Mouse (Mus musculus): ENCODE measurements at regions not wholly inside any gene's neighbourhood (a gene's known extent, or its start where the extent isn't known, plus 50 kb on each side); places are given as distances from the start of the nearest gene placed in this dataset.

- no peak for TF ChIP-seq CTCF (IDR thresholded peaks at IDR 0.05; ENCODE audit: insufficient read depth, low read depth, low read length)
- TF ChIP-seq POLR2A (IDR thresholded peaks at IDR 0.05; ENCODE audit: insufficient read depth, low read depth, low read length): no peak
- no peak overlapping the region for H3K27ac ChIP-seq (ENCODE audit: insufficient read depth, low read depth, low read length)
- H3K4me1 ChIP-seq (ENCODE audit: control insufficient read depth, insufficient read depth, low read length): no peaks in the 10 kb centered on the region
- H3K4me3 ChIP-seq (ENCODE audit: insufficient read depth, low read depth, low read length): no peak overlapping the region
- 96% methylated on average over 2 of the region's 2 CpGs for WGBS
These were observed 60.7 kb upstream of the Gm47985 start for GRCm38 (mm10) chr1:151121686-151122085.

- no peak overlapping the region for H3K4me3 ChIP-seq (ENCODE audit: insufficient read depth, low read depth, low read length)
- no peaks in the 10 kb centered on the region for H3K4me1 ChIP-seq (ENCODE audit: control insufficient read depth, insufficient read depth, low read length)
- H3K27ac ChIP-seq (ENCODE audit: insufficient read depth, low read depth, low read length): no peak overlapping the region
- 93% methylated on average over 7 of the region's 7 CpGs for WGBS
- TF ChIP-seq POLR2A (IDR thresholded peaks at IDR 0.05; ENCODE audit: insufficient read depth, low read depth, low read length) (no peak), CTCF (IDR thresholded peaks at IDR 0.05; ENCODE audit: insufficient read depth, low read depth, low read length) (no peak)
These were observed 58.4 kb upstream of the Gm47985 start for GRCm38 (mm10) chr1:151123964-151124363.

- Histone ChIP-seq H3K4me3 (ENCODE audit: insufficient read depth, low read depth, low read length) (no peak overlapping the region), H3K27ac (ENCODE audit: insufficient read depth, low read depth, low read length) (no peak overlapping the region), H3K4me1 (ENCODE audit: control insufficient read depth, insufficient read depth, low read length) (no peaks in the 10 kb centered on the region)
- WGBS: 80% methylated on average over 9 of the region's 9 CpGs
- TF ChIP-seq CTCF (IDR thresholded peaks at IDR 0.05; ENCODE audit: insufficient read depth, low read depth, low read length) (no peak), POLR2A (IDR thresholded peaks at IDR 0.05; ENCODE audit: insufficient read depth, low read depth, low read length) (no peak)
These were observed 57.2 kb upstream of the Gm47985 start for GRCm38 (mm10) chr1:151125028-151125659.

GRCm38 (mm10) chr1:151125764-151126485, 56.4 kb upstream of the Gm47985 start:
- TF ChIP-seq CTCF (IDR thresholded peaks at IDR 0.05; ENCODE audit: insufficient read depth, low read depth, low read length): no peak
- no peak for TF ChIP-seq POLR2A (IDR thresholded peaks at IDR 0.05; ENCODE audit: insufficient read depth, low read depth, low read length)
- 66% methylated on average over 3 of the region's 3 CpGs for WGBS
- H3K27ac ChIP-seq (ENCODE audit: insufficient read depth, low read depth, low read length): no peak overlapping the region
- H3K4me1 ChIP-seq (ENCODE audit: control insufficient read depth, insufficient read depth, low read length): no peaks in the 10 kb centered on the region
- H3K4me3 ChIP-seq (ENCODE audit: insufficient read depth, low read depth, low read length): no peak overlapping the region

GRCm38 (mm10) chr1:151126756-151127155, 55.6 kb upstream of the Gm47985 start:
- H3K27ac ChIP-seq (ENCODE audit: insufficient read depth, low read depth, low read length): no peak overlapping the region
- no peak overlapping the region for H3K4me3 ChIP-seq (ENCODE audit: insufficient read depth, low read depth, low read length)
- TF ChIP-seq CTCF (IDR thresholded peaks at IDR 0.05; ENCODE audit: insufficient read depth, low read depth, low read length): no peak
- TF ChIP-seq POLR2A (IDR thresholded peaks at IDR 0.05; ENCODE audit: insufficient read depth, low read depth, low read length): no peak
- 84% methylated on average over 1 of the region's 1 CpGs for WGBS
- no peaks in the 10 kb centered on the region for H3K4me1 ChIP-seq (ENCODE audit: control insufficient read depth, insufficient read depth, low read length)

- Histone ChIP-seq H3K4me3 (ENCODE audit: insufficient read depth, low read depth, low read length) (no peak overlapping the region), H3K4me1 (ENCODE audit: control insufficient read depth, insufficient read depth, low read length) (no peaks in the 10 kb centered on the region), H3K27ac (ENCODE audit: insufficient read depth, low read depth, low read length) (no peak overlapping the region)
- TF ChIP-seq CTCF (IDR thresholded peaks at IDR 0.05; ENCODE audit: insufficient read depth, low read depth, low read length) (no peak), POLR2A (IDR thresholded peaks at IDR 0.05; ENCODE audit: insufficient read depth, low read depth, low read length) (no peak)
- WGBS: 80% methylated on average over 5 of the region's 5 CpGs
These were observed 54.3 kb upstream of the Gm47985 start for GRCm38 (mm10) chr1:151128005-151128404.

GRCm38 (mm10) chr1:151128955-151129354, 53.4 kb upstream of the Gm47985 start:
- no peak for TF ChIP-seq POLR2A (IDR thresholded peaks at IDR 0.05; ENCODE audit: insufficient read depth, low read depth, low read length)
- no peak for TF ChIP-seq CTCF (IDR thresholded peaks at IDR 0.05; ENCODE audit: insufficient read depth, low read depth, low read length)
- H3K27ac ChIP-seq (ENCODE audit: insufficient read depth, low read depth, low read length): no peak overlapping the region
- H3K4me1 ChIP-seq (ENCODE audit: control insufficient read depth, insufficient read depth, low read length): no peaks in the 10 kb centered on the region
- no peak overlapping the region for H3K4me3 ChIP-seq (ENCODE audit: insufficient read depth, low read depth, low read length)

GRCm38 (mm10) chr1:151130036-151130435, 52.3 kb upstream of the Gm47985 start:
- H3K4me1 ChIP-seq (ENCODE audit: control insufficient read depth, insufficient read depth, low read length): no peaks in the 10 kb centered on the region
- H3K4me3 ChIP-seq (ENCODE audit: insufficient read depth, low read depth, low read length): no peak overlapping the region
- WGBS: 69% methylated on average over 6 of the region's 6 CpGs
- TF ChIP-seq POLR2A (IDR thresholded peaks at IDR 0.05; ENCODE audit: insufficient read depth, low read depth, low read length) (no peak), CTCF (IDR thresholded peaks at IDR 0.05; ENCODE audit: insufficient read depth, low read depth, low read length) (no peak)
- H3K27ac ChIP-seq (ENCODE audit: insufficient read depth, low read depth, low read length): no peak overlapping the region

GRCm38 (mm10) chr1:151130845-151131626, 51.3 kb upstream of the Gm47985 start:
- TF ChIP-seq POLR2A (IDR thresholded peaks at IDR 0.05; ENCODE audit: insufficient read depth, low read depth, low read length) (no peak), CTCF (IDR thresholded peaks at IDR 0.05; ENCODE audit: insufficient read depth, low read depth, low read length) (no peak)
- WGBS: 93% methylated on average over 5 of the region's 5 CpGs
- Histone ChIP-seq H3K4me3 (ENCODE audit: insufficient read depth, low read depth, low read length) (no peak overlapping the region), H3K4me1 (ENCODE audit: control insufficient read depth, insufficient read depth, low read length) (no peaks in the 10 kb centered on the region), H3K27ac (ENCODE audit: insufficient read depth, low read depth, low read length) (no peak overlapping the region)
